Mouse (Mus musculus): ENCODE data around the gene Sytl3. TPM values are rescaled to one million over a fixed set of nuclear protein-coding genes. Genes with fewer than 3 reads are reported as not detected.

Sytl3 gene
- polyA plus RNA-seq, 1 experiment, result 7.8 TPM

DNA sequence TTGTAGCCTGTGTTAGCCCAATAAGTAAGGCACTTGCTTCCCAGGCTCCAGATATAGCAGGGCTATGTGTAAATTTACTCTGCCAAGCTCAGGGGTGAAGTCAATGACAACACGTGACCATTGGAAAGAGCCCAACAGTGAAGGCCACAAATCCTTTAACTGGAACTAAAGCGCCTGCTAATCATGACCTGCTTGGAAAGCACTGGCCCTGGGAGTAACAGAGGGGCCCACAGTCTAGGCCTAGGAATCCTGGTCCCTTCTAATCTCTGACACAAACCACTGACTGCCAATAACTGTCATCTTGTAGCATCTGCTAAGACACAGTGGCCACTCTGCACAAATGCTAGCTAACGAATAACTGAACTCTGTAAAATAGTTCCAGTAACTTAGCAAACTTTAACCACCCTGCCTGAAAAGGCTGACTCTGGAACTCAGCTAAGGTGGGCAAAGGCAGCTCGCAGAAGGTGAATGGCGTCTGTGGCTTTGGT is 109.5 kb downstream of the Sytl3 start:
- 82% methylated on average over 5 of the region's 5 CpGs for WGBS
- H3K27ac ChIP-seq (ENCODE audit: control insufficient read depth, insufficient read depth, low read depth, low read length, poor library complexity), result no peak overlapping the region
- peaks cover 2% of the 10 kb centered on the region; the same call in 1 of the 2 replicates for H3K4me1 ChIP-seq (ENCODE audit: control insufficient read depth, insufficient read depth, low read length)
- TF ChIP-seq CTCF (IDR thresholded peaks at IDR 0.05; ENCODE audit: control insufficient read depth, insufficient read depth, low read length) (no peak), POLR2A (IDR thresholded peaks at IDR 0.05; ENCODE audit: borderline replicate concordance, control insufficient read depth, low read depth, low read length) (no peak)
- H3K4me3 ChIP-seq (replicated peaks; ENCODE audit: control insufficient read depth, low read depth, low read length), result no peak overlapping the region

DNA sequence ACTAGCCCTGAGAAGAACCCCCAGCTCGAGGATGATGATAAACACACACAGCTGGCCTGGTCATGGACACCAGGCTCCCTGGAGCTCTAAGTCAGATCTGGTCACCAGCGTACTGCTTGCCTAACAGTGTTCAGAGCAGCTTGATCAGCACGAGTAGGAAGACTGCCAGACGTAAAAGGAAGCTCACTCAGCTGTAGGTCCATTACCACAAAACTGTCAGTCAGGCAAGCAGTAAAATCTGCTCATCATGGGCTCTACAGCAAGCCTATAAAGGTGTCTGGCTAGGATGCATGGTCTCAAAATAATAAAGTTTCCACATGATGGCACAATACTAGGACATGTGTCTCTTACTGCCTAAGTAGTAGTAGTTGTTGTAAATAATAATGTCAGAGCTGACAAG is 110.7 kb downstream of the Sytl3 start:
- H3K27ac ChIP-seq (ENCODE audit: control insufficient read depth, insufficient read depth, low read depth, low read length, poor library complexity), result no peak overlapping the region
- no peak overlapping the region for H3K4me3 ChIP-seq (replicated peaks; ENCODE audit: control insufficient read depth, low read depth, low read length)
- WGBS, result 14% methylated on average over 4 of the region's 4 CpGs
- peaks cover 3% of the 10 kb centered on the region; the same call in 1 of the 2 replicates for H3K4me1 ChIP-seq (ENCODE audit: control insufficient read depth, insufficient read depth, low read length)
- TF ChIP-seq CTCF (IDR thresholded peaks at IDR 0.05; ENCODE audit: control insufficient read depth, insufficient read depth, low read length) (no peak), POLR2A (IDR thresholded peaks at IDR 0.05; ENCODE audit: borderline replicate concordance, control insufficient read depth, low read depth, low read length) (no peak)

DNA sequence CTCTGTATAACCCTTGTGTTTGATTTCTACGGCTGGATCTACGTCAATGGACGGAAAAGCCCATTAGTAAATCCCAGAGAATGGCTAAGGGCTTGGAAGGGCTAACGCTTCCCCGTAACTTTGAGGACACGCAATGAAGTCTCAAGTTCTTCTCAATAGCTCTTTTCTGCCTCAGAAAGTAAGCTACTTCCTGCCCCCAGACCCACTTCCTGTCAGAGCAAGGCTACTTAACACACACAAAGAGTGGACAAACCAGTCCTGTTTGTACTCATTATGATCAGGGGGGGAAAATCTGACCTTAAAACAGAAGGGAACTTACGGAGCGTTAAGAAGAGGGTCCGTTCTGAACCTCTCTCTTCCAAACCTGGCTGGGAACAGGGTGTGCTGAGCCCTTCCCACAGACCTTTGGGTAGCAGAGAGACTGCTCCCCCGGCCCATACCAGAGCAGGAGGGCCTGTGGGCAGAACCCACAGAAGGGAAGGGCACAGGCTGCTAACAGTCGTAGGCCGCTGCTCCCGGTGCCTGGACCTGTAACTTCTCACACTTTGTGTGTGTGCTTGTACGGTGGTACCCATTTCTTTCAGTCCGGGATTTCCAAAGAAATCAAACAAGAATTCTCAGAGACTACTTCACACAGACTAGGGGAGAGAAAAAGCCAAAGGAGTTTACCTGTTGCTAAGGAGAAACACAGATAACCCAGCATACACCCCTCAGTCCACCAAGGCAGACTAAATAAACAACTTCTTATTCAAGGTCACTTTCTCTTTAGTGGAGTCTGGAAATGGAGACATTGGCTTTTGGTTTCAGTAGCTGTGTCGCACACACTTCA is 113.0 kb downstream of the Sytl3 start:
- peaks cover 3% of the 10 kb centered on the region; the same call in 1 of the 2 replicates for H3K4me1 ChIP-seq (ENCODE audit: control insufficient read depth, insufficient read depth, low read length)
- H3K4me3 ChIP-seq (replicated peaks; ENCODE audit: control insufficient read depth, low read depth, low read length), result no peak overlapping the region
- H3K27ac ChIP-seq (ENCODE audit: control insufficient read depth, insufficient read depth, low read depth, low read length, poor library complexity), result no peak overlapping the region
- WGBS, result 70% methylated on average over 16 of the region's 16 CpGs
- TF ChIP-seq POLR2A (IDR thresholded peaks at IDR 0.05; ENCODE audit: borderline replicate concordance, control insufficient read depth, low read depth, low read length) (no peak), CTCF (IDR thresholded peaks at IDR 0.05; ENCODE audit: control insufficient read depth, insufficient read depth, low read length) (no peak)

DNA sequence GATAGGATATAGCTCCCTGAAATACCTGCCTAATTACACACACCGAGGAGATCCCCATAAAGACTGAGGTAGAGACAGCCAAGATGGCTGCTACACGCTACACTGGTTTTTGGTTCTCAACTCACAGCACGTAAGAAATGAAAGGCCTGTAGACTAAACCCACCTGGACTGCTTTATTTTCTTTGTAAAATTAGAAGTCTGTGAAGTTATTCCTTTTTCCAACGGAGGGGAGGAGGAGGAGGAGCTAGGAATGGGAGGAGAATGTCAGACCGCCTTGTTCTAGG is 113.5 kb downstream of the Sytl3 start:
- no peak overlapping the region for H3K4me3 ChIP-seq (replicated peaks; ENCODE audit: control insufficient read depth, low read depth, low read length)
- H3K27ac ChIP-seq (ENCODE audit: control insufficient read depth, insufficient read depth, low read depth, low read length, poor library complexity), result no peak overlapping the region
- WGBS, result 83% methylated on average over 5 of the region's 5 CpGs
- no peak for TF ChIP-seq CTCF (IDR thresholded peaks at IDR 0.05; ENCODE audit: control insufficient read depth, insufficient read depth, low read length)
- TF ChIP-seq POLR2A (IDR thresholded peaks at IDR 0.05; ENCODE audit: borderline replicate concordance, control insufficient read depth, low read depth, low read length), result no peak
- H3K4me1 ChIP-seq (ENCODE audit: control insufficient read depth, insufficient read depth, low read length), result peaks cover 3% of the 10 kb centered on the region; the same call in 1 of the 2 replicates

DNA sequence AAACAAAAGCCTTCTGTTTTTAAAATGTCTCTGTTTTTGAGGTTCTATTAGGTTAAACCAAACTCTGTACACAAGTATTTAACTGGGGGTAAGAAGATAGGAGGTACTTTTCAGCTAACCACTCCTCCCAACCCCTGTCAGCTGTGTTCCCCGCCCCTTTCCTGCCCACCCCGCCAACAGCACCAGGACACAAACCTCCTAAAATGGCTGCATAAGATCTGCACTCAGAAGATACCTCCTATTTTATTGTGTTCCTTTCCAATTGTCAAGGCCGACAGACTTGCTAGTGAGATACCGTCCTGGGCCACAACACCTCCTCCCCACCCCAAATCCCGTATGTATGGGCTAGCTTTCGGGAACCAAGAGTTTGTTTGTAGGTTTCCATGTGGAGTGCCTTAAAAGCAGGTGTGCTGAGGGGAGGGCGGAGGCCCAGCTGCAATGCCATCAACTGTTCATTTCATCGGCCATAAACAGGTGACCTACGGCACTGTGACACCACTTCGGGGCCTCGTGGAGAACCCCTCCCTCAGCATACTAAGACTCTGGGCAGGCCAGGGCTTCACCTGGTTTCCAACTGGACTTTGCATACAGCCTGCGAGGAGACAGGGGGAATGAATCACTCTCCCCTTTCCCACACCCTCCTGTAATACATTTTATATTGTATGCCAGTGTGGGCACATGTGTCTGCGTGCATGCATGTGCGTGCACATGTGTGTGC is 114.5 kb downstream of the Sytl3 start:
- TF ChIP-seq POLR2A (IDR thresholded peaks at IDR 0.05; ENCODE audit: borderline replicate concordance, control insufficient read depth, low read depth, low read length), result no peak
- TF ChIP-seq CTCF (IDR thresholded peaks at IDR 0.05; ENCODE audit: control insufficient read depth, insufficient read depth, low read length), result no peak
- Histone ChIP-seq H3K4me3 (replicated peaks; ENCODE audit: control insufficient read depth, low read depth, low read length) (no peak overlapping the region), H3K27ac (ENCODE audit: control insufficient read depth, insufficient read depth, low read depth, low read length, poor library complexity) (no peak overlapping the region), H3K4me1 (ENCODE audit: control insufficient read depth, insufficient read depth, low read length) (peaks cover 3% of the 10 kb centered on the region; the same call in 1 of the 2 replicates)
- 68% methylated on average over 14 of the region's 14 CpGs for WGBS

DNA sequence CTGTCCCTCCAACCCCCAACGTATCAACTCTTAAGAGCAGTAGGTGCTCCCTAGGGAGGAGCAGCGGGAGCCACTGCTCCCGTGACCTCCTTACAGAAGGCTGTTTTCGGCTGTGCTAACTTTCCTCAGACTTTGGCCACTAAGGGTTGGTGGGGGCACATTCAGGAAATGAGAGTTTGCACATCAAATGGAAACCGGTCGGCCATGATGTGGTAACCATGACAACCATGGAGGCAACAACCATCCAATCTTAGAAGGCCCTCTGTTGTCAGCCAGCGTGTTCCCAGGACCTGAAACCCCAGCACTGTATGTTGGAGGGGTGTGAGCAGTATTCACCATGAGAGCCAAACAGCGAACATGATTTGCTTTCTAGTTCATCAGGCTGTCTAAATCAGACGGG is 116.3 kb downstream of the Sytl3 start:
- Histone ChIP-seq H3K4me3 (replicated peaks; ENCODE audit: control insufficient read depth, low read depth, low read length) (no peak overlapping the region), H3K4me1 (ENCODE audit: control insufficient read depth, insufficient read depth, low read length) (peaks cover 5% of the 10 kb centered on the region), H3K27ac (ENCODE audit: control insufficient read depth, insufficient read depth, low read depth, low read length, poor library complexity) (no peak overlapping the region)
- WGBS, result 63% methylated on average over 9 of the region's 9 CpGs
- TF ChIP-seq POLR2A (IDR thresholded peaks at IDR 0.05; ENCODE audit: borderline replicate concordance, control insufficient read depth, low read depth, low read length), result no peak
- no peak for TF ChIP-seq CTCF (IDR thresholded peaks at IDR 0.05; ENCODE audit: control insufficient read depth, insufficient read depth, low read length)

DNA sequence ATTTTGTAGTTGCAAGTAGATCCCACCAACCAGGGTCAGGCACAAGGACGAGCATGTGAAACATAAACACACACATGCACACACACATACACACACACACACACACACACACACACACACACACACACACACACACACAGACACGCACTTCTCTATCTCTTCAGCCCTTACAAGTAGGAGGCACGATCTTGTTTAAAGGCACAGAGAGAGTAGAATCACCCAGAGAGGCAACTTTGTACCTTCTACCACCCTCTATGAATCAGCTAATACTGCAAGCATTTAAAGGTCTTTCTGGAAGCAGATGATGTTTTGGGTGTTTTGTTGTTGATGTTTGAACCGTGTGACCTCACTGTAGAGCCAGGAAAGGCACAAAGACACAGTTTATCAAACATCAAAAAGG is 116.8 kb downstream of the Sytl3 start:
- Histone ChIP-seq H3K27ac (ENCODE audit: control insufficient read depth, insufficient read depth, low read depth, low read length, poor library complexity) (no peak overlapping the region), H3K4me1 (ENCODE audit: control insufficient read depth, insufficient read depth, low read length) (peaks cover 5% of the 10 kb centered on the region), H3K4me3 (replicated peaks; ENCODE audit: control insufficient read depth, low read depth, low read length) (no peak overlapping the region)
- TF ChIP-seq POLR2A (IDR thresholded peaks at IDR 0.05; ENCODE audit: borderline replicate concordance, control insufficient read depth, low read depth, low read length) (no peak), CTCF (IDR thresholded peaks at IDR 0.05; ENCODE audit: control insufficient read depth, insufficient read depth, low read length) (no peak)
- 71% methylated on average over 4 of the region's 4 CpGs for WGBS

DNA sequence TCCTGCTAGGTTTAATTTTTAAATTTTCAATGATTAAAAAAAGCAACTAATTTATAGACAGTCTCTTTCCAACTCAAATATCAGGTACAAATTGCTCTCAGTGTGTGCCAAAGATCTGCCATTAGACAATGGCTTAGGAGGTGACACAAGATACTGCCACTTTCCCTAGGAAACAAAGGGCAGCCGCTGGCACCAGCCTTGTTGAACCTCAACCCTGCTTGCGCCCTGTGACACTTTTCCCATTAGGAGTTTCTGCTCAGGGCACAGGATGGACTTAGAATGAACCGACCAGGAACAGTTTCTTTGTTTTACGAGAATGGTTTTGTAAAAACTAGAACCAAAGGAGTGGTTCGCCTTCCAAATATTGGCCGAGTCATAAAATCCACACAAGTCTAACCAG is 117.2 kb downstream of the Sytl3 start:
- no peak overlapping the region for H3K27ac ChIP-seq (ENCODE audit: control insufficient read depth, insufficient read depth, low read depth, low read length, poor library complexity)
- H3K4me1 ChIP-seq (ENCODE audit: control insufficient read depth, insufficient read depth, low read length), result peaks cover 5% of the 10 kb centered on the region
- TF ChIP-seq CTCF (IDR thresholded peaks at IDR 0.05; ENCODE audit: control insufficient read depth, insufficient read depth, low read length), result no peak
- TF ChIP-seq POLR2A (IDR thresholded peaks at IDR 0.05; ENCODE audit: borderline replicate concordance, control insufficient read depth, low read depth, low read length), result no peak
- WGBS, result 90% methylated on average over 6 of the region's 6 CpGs
- H3K4me3 ChIP-seq (replicated peaks; ENCODE audit: control insufficient read depth, low read depth, low read length), result no peak overlapping the region

Measured in bone marrow, adult 2 months (tissue).